Mouse (Mus musculus) midbrain, postnatal 0 days (tissue): ENCODE results near the gene Gprc5c. TPM values are rescaled to one million over a fixed set of nuclear protein-coding genes. Genes with fewer than 3 reads are reported as not detected.

Experiments
- ATAC-seq: fragments of 200-750 bp; cut with Nextera tagmentation; 2 replicates; pipeline ENCODE4 v1.8.0; 2017; ENCODE audit warnings: moderate number of reproducible peaks, mild to moderate bottlenecking, moderate TSS enrichment, moderate library complexity; ENCODE audit not compliant: low FRiP score
- DNase-seq: peaks from one replicate; pipeline ENCODE4 v3.0.0-alpha.2; 2015; ENCODE audit warnings: low spot score
- H3K27ac ChIP-seq: fragments of 300-500 bp; sonication (generic); 2 replicates; pipeline ENCODE4 v1.5.1; 2014; ENCODE audit warnings: low read depth, mild to moderate bottlenecking, low read length, mixed read lengths
- H3K27me3 ChIP-seq: fragments of 300-500 bp; sonication (generic); 2 replicates; pipeline ENCODE4 v1.6.1; 2014; ENCODE audit warnings: low read length, control low read depth, mixed read lengths; ENCODE audit not compliant: insufficient read depth
- H3K36me3 ChIP-seq: fragments of 300-500 bp; sonication (generic); 2 replicates; pipeline ENCODE4 v1.6.1; 2014; ENCODE audit warnings: low read length, control low read depth, mixed read lengths; ENCODE audit not compliant: insufficient read depth
- H3K4me1 ChIP-seq: fragments of 300-500 bp; sonication (generic); 2 replicates; pipeline ENCODE4 v1.6.1; 2014; ENCODE audit warnings: mild to moderate bottlenecking, control low read depth, antibody characterized with exemption, low read length, mixed read lengths; ENCODE audit not compliant: insufficient read depth
- H3K4me2 ChIP-seq: fragments of 300-500 bp; sonication (generic); 2 replicates; pipeline ENCODE4 v1.6.1; 2014; ENCODE audit warnings: low read depth, mild to moderate bottlenecking, low read length, mixed read lengths; ENCODE audit not compliant: poor library complexity, severe bottlenecking
- H3K4me3 ChIP-seq: fragments of 300-500 bp; sonication (generic); 2 replicates; pipeline ENCODE4 v1.5.1; 2014; ENCODE audit warnings: low read depth, mild to moderate bottlenecking, low read length, moderate library complexity
- H3K9ac ChIP-seq: fragments of 300-500 bp; sonication (generic); replicated peaks from 2 replicates; pipeline ENCODE4 v1.6.1; 2014; ENCODE audit warnings: mild to moderate bottlenecking, low read length, moderate library complexity, mixed read lengths; ENCODE audit not compliant: poor library complexity, severe bottlenecking
- H3K9me3 ChIP-seq: fragments of 300-500 bp; sonication (generic); 2 replicates; pipeline ENCODE4 v1.6.1; 2016; ENCODE audit warnings: low read length, control low read depth
- CTCF ChIP-seq: IDR thresholded peaks from 2 replicates; pipeline ENCODE4 v1.5.1; 2016; ENCODE audit warnings: antibody characterized with exemption, mild to moderate bottlenecking
- WGBS: fragments of 180-500 bp; shearing (Covaris S2); extraction: QIAGEN DNeasy Blood & Tissue Kit; methylation state at CpG from one replicate; pipeline ENCODE4 v1.1.7; 2014; 5-methylcytosine and 5-hydroxymethylcytosine counted together
- polyA plus RNA-seq: library from polyadenylated mRNA; unstranded; fragments of >200 nt; fragmentation: Nextera tagmentation; extraction: Ambion mirVana; gene quantifications from 2 replicates; pipeline ENCODE4 v1.2.1, GENCODE M21; 2015
- total RNA-seq: library from RNA; depleted of rRNA; stranded (reverse); fragments of >200 nt; gene quantifications from 2 replicates; pipeline ENCODE4 v1.2.3, GENCODE M21; 2014

Gprc5c gene
- total and polyA plus RNA-seq, 2 experiments from 2014 or later = 5.7 to 12.8 TPM

GRCm38 (mm10) chr11:114826686-114827085 lies 24.3 kb upstream of the Gprc5c start:
- Histone ChIP-seq H3K9me3 (no peaks in the 10 kb centered on the region), H3K36me3 (no peaks in the 10 kb centered on the region), H3K4me2 (no peak overlapping the region), H3K4me3 (no peak overlapping the region), H3K4me1 (peaks cover 6% of the 10 kb centered on the region), H3K9ac (no peak overlapping the region), H3K27ac (no peak overlapping the region), H3K27me3 (no peaks in the 10 kb centered on the region)
- ATAC-seq (no peak), DNase-seq (no peak)
- TF ChIP-seq CTCF = no peak
- WGBS = 53% methylated on average over 5 of the region's 5 CpGs

DNA sequence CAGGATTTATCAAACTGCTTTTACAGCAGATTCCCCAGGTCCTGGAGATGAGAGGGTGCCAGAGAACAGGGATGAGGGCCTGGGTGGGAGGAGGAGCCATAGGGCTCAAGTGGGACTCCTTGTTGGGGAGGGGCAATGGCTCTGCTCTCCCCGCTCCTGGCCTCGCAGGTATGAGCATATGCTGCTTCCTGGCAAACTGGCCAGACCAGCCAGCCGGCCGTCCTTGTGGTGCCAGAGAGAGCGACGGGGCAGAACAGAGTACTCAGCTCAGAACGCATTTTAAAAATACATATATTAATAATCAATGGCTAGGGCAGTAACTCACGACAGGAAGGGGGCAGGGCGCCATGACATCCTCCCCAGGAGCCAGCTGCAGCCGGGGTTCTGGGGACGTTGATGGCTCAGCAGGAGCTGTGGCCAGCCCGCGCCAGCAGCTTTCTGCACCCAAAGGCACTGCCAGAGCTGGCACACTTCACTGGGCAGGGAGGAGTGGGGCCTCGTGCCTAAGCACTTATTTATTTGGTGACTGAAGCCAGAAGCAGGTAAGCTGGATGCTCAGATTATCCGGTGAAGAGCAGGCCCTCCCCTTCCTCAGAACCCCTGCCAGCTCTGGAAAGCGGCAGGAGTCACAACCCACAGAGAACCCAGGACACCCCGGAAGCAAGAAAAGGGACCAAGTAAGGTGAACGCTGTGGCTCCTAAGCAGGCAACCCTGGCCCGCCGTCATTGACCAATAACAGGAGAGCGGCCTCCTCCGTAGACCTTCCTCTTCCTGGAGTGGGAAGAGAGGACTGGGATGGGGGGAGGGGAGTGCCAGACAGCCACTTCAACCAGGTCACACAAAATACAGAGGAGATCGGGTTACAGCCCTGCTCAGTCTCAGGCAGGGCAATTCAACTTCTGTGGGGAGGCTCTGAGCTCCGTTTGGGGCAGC lies 21.2 kb upstream of the Gprc5c start:
- H3K4me1 ChIP-seq = peaks cover 9% of the 10 kb centered on the region
- DNase-seq (no peak), ATAC-seq (no peak)
- TF ChIP-seq CTCF = no peak
- H3K4me2 ChIP-seq = peak overlapping the region; percentile 32
- H3K36me3 ChIP-seq = no peaks in the 10 kb centered on the region
- no peaks in the 10 kb centered on the region for H3K9me3 ChIP-seq
- no peak overlapping the region for H3K4me3 ChIP-seq
- no peak overlapping the region for H3K27ac ChIP-seq
- H3K27me3 ChIP-seq = no peaks in the 10 kb centered on the region
- no peak overlapping the region for H3K9ac ChIP-seq
- 13% methylated on average over 24 of the region's 24 CpGs for WGBS

DNA sequence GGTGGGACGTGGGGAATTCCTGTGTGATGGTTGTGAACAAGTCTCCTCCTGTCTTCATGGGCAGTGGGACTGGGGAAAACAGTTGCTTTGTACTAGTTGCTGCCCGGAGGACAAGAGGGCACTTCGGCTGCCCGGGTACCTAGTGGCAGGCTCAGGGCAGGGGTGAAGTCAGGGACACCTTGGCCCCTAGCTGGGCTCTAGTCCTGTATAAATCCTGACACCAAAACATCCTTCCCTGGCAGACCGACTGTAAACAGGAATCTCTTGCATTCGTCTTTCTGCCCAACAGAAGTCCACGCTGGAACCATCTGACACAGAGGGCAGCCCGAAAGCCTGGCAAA lies 20.5 kb upstream of the Gprc5c start:
- no peak for DNase-seq
- H3K27me3 ChIP-seq = no peaks in the 10 kb centered on the region
- peaks cover 9% of the 10 kb centered on the region for H3K4me1 ChIP-seq
- no peaks in the 10 kb centered on the region for H3K9me3 ChIP-seq
- no peak for TF ChIP-seq CTCF
- ATAC-seq = no peak
- H3K4me2 ChIP-seq = no peak overlapping the region
- H3K4me3 ChIP-seq = no peak overlapping the region
- no peak overlapping the region for H3K27ac ChIP-seq
- 26% methylated on average over 8 of the region's 8 CpGs for WGBS
- no peaks in the 10 kb centered on the region for H3K36me3 ChIP-seq
- H3K9ac ChIP-seq = no peak overlapping the region

DNA sequence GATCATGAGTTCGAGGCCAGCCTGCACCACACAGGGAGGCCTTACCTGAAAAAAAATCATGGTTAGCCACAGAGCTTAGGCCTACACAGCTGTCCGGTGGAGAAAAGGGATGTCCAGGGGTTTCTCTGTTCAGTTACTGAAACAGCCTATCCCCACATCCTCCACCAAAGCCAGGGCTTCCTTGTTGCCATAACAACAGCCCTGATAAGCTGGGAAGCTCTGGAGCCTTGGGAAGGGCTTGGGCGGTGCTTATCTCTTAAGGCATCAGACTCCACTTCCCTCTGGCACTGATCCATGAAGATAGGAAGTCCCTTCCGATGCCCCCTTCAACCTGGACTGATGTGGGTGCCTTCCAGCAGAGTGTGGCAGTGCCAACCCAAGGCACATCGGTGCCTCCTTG lies 17.8 kb upstream of the Gprc5c start:
- Histone ChIP-seq H3K9ac (no peak overlapping the region), H3K27ac (no peak overlapping the region), H3K4me2 (no peak overlapping the region), H3K36me3 (no peaks in the 10 kb centered on the region), H3K4me1 (peaks cover 9% of the 10 kb centered on the region), H3K27me3 (no peaks in the 10 kb centered on the region), H3K9me3 (no peaks in the 10 kb centered on the region), H3K4me3 (no peak overlapping the region)
- DNase-seq (peak; percentile 40), ATAC-seq (no peak)
- TF ChIP-seq CTCF = no peak
- WGBS = 48% methylated on average over 5 of the region's 5 CpGs

- TF ChIP-seq CTCF = no peak
- 0 out of 2 replicates have a peak, but pooled peaks cover 3% of the 10 kb centered on the region for H3K27me3 ChIP-seq
- H3K4me2 ChIP-seq = no peak overlapping the region
- no peak overlapping the region for H3K27ac ChIP-seq
- no peaks in the 10 kb centered on the region for H3K9me3 ChIP-seq
- H3K4me1 ChIP-seq = no peaks in the 10 kb centered on the region
- no peak for ATAC-seq
- H3K36me3 ChIP-seq = no peaks in the 10 kb centered on the region
- H3K4me3 ChIP-seq = no peak overlapping the region
- no peak overlapping the region for H3K9ac ChIP-seq
- WGBS = 12% methylated on average over 8 of the region's 8 CpGs
- DNase-seq = no peak
These were observed 7.0 kb upstream of the Gprc5c start for GRCm38 (mm10) chr11:114843818-114844463.
